Mouse (Mus musculus) hindbrain, embryonic 12.5 days (tissue): ENCODE results near the gene Cd70. TPM values are rescaled to one million over a fixed set of nuclear protein-coding genes. Genes with fewer than 3 reads are reported as not detected.
A peak's percentile ranks its signal among the peaks of the same experiment; 100 is the strongest.
"Not testable (repeated sequence)": the region's sequence is repeated elsewhere in the genome, so short reads cannot be mapped to it uniquely, and the experiment has no call there.

ENCODE experiments used
- ATAC-seq: fragments of 200-750 bp; cut with Nextera tagmentation; 2 replicates; pipeline ENCODE4 v1.8.0; 2017; ENCODE audit warnings: moderate TSS enrichment; ENCODE audit not compliant: low FRiP score
- H3K27ac ChIP-seq: fragments of 300-500 bp; sonication (generic); 2 replicates; pipeline ENCODE4 v1.5.1; 2016; ENCODE audit warnings: mild to moderate bottlenecking
- H3K27me3 ChIP-seq: fragments of 300-500 bp; sonication (generic); 2 replicates; pipeline ENCODE4 v1.6.1; 2016; ENCODE audit warnings: mild to moderate bottlenecking
- H3K36me3 ChIP-seq: fragments of 300-500 bp; sonication (generic); 2 replicates; pipeline ENCODE4 v1.6.1; 2016; ENCODE audit warnings: mild to moderate bottlenecking
- H3K4me1 ChIP-seq: fragments of 300-500 bp; sonication (generic); 2 replicates; pipeline ENCODE4 v1.6.1; 2016
- H3K4me2 ChIP-seq: fragments of 300-500 bp; sonication (generic); replicated peaks from 2 replicates; pipeline ENCODE4 v1.6.1; 2016; ENCODE audit warnings: mild to moderate bottlenecking
- H3K4me3 ChIP-seq: fragments of 300-500 bp; sonication (generic); 2 replicates; pipeline ENCODE4 v1.5.1; 2016; ENCODE audit warnings: mild to moderate bottlenecking
- H3K9ac ChIP-seq: fragments of 300-500 bp; sonication (generic); 2 replicates; pipeline ENCODE4 v1.6.1; 2016; ENCODE audit warnings: mild to moderate bottlenecking, moderate library complexity
- H3K9me3 ChIP-seq: fragments of 300-500 bp; sonication (generic); replicated peaks from 2 replicates; pipeline ENCODE4 v1.6.1; 2016; ENCODE audit warnings: mild to moderate bottlenecking
- WGBS: fragments of 180-500 bp; shearing (Covaris S2); methylation state at CpG from one replicate; pipeline ENCODE4 v1.1.7; 2016; 5-methylcytosine and 5-hydroxymethylcytosine counted together
- polyA plus RNA-seq: library from polyadenylated mRNA; unstranded; fragments of >200 nt; fragmentation: Nextera tagmentation; extraction: Ambion mirVana; gene quantifications from 2 replicates; pipeline ENCODE4 v1.2.1, GENCODE M21; 2016

The Cd70 gene
- polyA plus RNA-seq, 1 experiment from 2014 or later, result not detected

DNA sequence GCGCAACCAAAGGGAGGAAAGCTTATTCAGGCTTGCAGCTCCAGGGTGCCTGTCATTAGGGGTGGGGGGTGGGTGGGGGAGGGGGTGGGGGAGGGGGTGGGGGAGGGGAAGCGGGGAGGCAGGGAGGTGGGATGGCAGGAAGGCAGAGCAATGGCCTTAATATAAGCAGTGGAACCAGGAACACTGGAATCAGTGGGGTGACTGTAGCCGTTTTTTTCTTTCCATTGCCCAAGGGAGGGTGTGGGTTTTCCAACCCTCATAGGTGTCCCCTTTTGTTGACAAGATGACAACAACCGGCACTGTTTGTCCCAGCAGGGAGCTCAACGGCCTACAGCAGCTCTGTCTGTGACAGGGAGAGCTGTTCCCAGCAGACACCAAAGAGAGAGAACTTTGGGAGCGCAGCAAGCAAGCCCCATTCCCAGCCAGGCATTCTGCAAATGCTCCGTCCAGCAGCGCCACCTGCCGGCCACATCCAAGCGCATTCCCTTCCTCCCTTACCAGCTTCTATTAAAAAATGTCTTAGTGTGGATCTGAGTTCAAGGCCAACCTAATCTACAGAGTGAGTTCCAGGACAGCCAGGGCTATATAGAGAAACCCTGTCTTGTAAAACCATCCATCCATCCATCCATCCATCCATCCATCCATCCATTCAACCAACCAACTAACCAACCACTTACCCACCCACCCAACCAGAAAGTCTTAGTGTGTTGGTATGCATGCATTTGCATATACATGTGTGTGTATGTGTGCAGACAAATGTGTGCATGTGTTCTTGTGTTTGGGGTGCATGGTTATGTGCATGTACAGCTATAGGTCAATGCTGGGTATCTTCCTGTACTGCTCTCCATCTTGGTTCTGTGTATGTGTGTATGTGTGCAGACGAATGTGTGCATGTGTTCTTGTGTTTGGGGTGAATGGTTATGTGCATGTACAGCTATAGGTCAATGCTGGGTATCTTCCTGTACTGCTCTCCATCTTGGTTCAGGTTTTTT lies 17.5 kb upstream of the Cd70 start:
- H3K9ac ChIP-seq, result no peak overlapping the region
- H3K27me3 ChIP-seq, result peaks cover 3% of the 10 kb centered on the region; the same call in 1 of the 2 replicates
- H3K4me3 ChIP-seq, result no peak overlapping the region
- 10% methylated on average over 10 of the region's 11 CpGs for WGBS
- ATAC-seq, result peak; percentile 83
- no peaks in the 10 kb centered on the region for H3K36me3 ChIP-seq
- no peak overlapping the region for H3K27ac ChIP-seq
- H3K9me3 ChIP-seq, result no peaks in the 10 kb centered on the region
- peak overlapping the region; percentile 32 for H3K4me2 ChIP-seq
- H3K4me1 ChIP-seq, result no peaks in the 10 kb centered on the region

DNA sequence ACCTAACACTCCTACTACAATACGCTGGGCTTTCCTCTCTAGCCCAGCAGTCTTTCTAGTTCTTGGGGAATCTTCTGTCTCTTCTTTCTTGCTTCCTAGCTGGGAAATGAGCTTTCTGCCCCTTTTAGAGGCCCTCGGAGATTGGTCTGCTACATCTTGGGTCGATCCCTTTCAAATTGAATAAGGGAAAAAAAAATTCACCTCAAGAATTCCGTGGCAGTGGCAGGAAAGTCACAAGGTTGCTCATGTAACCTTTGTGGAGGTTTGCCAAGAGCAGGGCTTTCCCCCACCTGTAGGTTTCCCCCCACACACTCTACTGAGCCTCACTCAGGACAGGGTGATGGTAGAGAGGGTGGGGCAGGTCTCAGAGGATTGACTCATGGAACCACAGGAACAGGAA lies 4.2 kb upstream of the Cd70 start:
- no peaks in the 10 kb centered on the region for H3K36me3 ChIP-seq
- peaks cover 8% of the 10 kb centered on the region for H3K4me1 ChIP-seq
- H3K9ac ChIP-seq, result no peak overlapping the region
- peaks cover 23% of the 10 kb centered on the region for H3K27me3 ChIP-seq
- no peak overlapping the region for H3K4me3 ChIP-seq
- 87% methylated on average over 4 of the region's 4 CpGs for WGBS
- no peak overlapping the region for H3K4me2 ChIP-seq
- H3K9me3 ChIP-seq, result no peaks in the 10 kb centered on the region
- H3K27ac ChIP-seq, result no peak overlapping the region
- ATAC-seq, result no peak

DNA sequence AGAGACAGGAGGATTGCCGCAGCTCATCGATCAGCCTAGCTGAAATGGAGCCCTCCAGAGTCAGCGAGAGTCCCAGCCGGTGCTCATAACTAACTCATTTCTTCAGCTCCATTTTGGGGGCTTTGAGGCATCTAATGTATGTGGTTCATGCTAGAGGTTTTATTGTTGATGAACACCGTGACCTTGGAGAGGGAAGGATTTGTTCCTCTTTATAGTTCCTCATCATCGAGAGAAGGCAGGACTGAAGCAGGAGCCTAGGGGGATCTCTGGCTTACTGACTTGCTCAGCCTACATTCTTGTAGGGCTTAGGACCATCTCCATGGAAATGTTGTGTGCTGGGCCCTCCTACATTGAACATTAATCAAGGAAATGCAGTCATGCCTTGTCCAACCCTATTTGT lies 3.4 kb upstream of the Cd70 start:
- no peak overlapping the region for H3K4me3 ChIP-seq
- WGBS, result 78% methylated on average over 6 of the region's 6 CpGs

DNA sequence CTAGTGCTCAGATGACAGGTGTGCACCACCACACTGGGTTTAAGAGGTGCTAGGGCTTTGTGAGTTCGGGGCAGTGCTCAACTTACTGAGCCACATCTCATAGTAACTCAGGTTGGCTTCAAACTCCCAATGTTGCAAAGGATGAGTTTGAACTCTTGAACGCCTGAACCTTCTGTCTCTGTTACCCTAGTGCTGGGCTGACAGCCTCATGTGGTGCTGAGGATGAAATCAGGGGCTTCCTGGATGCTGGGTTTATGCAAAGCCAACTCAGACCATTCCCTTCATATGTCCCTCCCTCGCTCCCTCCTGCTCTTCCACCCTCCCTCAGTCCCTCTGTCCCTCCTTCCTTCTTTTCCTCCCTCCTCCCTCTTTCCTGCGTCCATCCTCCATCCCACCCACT lies 1.2 kb downstream of the Cd70 start:
- Histone ChIP-seq H3K4me3 (no peak overlapping the region), H3K9ac (no peak overlapping the region), H3K36me3 (no peaks in the 10 kb centered on the region), H3K27me3 (peaks cover 46% of the 10 kb centered on the region), H3K27ac (no peak overlapping the region), H3K4me1 (peaks cover 9% of the 10 kb centered on the region), H3K9me3 (no peaks in the 10 kb centered on the region), H3K4me2 (no peak overlapping the region)
- ATAC-seq, result no peak
- WGBS, result 68% methylated on average over 4 of the region's 4 CpGs

More for the DNA sequence above, 3.4 kb upstream of the Cd70 start:
- H3K36me3 ChIP-seq, result no peaks in the 10 kb centered on the region
- H3K9me3 ChIP-seq, result no peaks in the 10 kb centered on the region
- ATAC-seq, result no peak
- H3K4me1 ChIP-seq, result peaks cover 9% of the 10 kb centered on the region
- H3K9ac ChIP-seq, result no peak overlapping the region
- H3K27ac ChIP-seq, result no peak overlapping the region
- H3K4me2 ChIP-seq, result no peak overlapping the region
- peaks cover 31% of the 10 kb centered on the region for H3K27me3 ChIP-seq

DNA sequence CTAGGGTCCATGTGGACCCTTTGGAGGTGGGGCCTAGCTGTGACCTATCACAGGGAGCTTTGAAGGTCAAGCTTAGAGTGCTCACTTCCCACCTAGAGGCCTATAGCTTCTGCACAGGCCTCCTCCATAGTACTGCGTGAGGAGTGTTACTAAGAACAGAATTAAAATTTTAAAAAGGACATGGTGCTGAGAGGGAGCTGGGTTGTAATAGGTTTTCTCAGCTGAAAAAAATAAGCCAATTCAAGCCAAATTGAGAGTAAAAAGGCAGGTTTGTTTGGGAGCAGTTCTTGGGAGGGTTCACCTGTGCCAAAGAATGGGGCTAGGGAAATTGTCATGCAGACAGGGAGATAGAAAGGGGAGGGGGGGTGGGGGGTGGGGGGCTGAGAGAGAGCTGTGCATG lies 4.5 kb downstream of the Cd70 start:
- H3K4me1 ChIP-seq, result peaks cover 9% of the 10 kb centered on the region
- no peaks in the 10 kb centered on the region for H3K9me3 ChIP-seq
- H3K4me2 ChIP-seq, result no peak overlapping the region
- peaks cover 36% of the 10 kb centered on the region for H3K27me3 ChIP-seq
- no peaks in the 10 kb centered on the region for H3K36me3 ChIP-seq
- no peak overlapping the region for H3K4me3 ChIP-seq
- WGBS, result 85% methylated on average over 1 of the region's 1 CpGs
- H3K9ac ChIP-seq, result no peak overlapping the region
- H3K27ac ChIP-seq, result no peak overlapping the region
- ATAC-seq, result no peak

DNA sequence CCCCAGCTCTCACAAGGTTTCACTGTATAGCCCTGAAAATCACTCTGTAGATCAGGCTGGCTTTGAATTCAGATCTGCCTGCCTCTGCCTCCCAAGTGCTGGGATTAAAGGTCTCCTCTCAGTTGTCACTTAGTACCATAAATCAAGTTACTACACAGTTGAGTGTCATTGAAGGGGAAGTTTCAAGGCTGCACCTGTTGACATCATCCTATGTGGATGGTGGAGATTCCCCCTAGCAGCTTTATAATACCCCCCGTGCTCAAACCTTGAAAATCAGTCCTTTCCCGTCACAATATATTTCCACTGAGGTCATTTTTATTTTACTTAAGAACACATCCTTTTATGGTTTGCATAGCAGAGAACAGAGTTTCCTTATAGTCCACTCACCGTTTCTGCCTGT lies 5.9 kb downstream of the Cd70 start:
- 84% methylated on average over 3 of the region's 3 CpGs for WGBS
- H3K4me1 ChIP-seq, result peaks cover under 1% of the 10 kb centered on the region; the same call in 1 of the 2 replicates
- no peak overlapping the region for H3K27ac ChIP-seq
- H3K4me2 ChIP-seq, result no peak overlapping the region
- H3K27me3 ChIP-seq, result peaks cover 24% of the 10 kb centered on the region
- ATAC-seq, result no peak
- no peaks in the 10 kb centered on the region for H3K36me3 ChIP-seq
- H3K9me3 ChIP-seq, result no peaks in the 10 kb centered on the region
- H3K9ac ChIP-seq, result no peak overlapping the region
- no peak overlapping the region for H3K4me3 ChIP-seq

DNA sequence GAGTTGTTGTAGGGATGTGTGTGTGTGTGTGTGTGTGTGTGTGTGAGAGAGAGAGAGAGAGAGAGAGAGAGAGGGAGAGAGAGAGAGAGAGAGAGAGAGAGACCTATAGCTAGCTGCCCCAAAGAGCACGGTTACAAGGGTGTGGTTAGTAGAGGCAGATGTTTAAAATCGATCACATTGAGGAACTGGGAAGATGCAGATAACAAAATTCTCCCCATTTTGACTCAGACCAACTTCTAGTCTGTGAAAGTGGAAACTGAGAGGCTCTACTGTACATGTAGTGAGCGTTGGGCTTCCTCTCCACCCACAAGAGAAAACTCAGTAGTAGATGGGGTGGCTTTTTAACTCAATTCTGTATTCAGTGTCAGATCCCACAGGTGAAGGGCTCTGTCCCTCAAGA lies 9.9 kb downstream of the Cd70 start:
- 0 out of 2 replicates have a peak, but pooled peaks cover 3% of the 10 kb centered on the region for H3K27me3 ChIP-seq

DNA sequence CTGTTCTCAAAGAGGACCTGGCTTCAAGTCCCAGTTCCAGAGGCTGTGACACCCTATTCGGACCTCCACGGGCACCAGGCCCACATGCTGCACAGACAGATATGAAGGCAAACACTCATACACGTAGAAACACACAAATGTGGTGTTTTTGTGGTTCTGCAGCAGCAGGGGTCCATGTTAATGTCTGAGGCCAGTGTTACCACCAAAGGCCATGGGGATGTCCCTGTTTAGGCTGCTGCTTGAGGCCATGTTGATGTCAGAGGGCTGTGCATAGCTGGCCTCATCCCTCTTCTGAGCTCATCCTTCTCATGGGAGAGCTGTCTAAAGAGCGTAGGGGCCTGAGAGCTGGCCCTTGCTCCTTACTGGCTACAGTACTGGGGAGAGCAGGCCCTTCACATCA lies 10.9 kb downstream of the Cd70 start:
- H3K27me3 ChIP-seq, result 0 out of 2 replicates have a peak, but pooled peaks cover 6% of the 10 kb centered on the region
- no peak overlapping the region for H3K9ac ChIP-seq
- no peak overlapping the region for H3K4me3 ChIP-seq
- H3K4me2 ChIP-seq, result no peak overlapping the region
- no peak for ATAC-seq
- 86% methylated on average over 4 of the region's 4 CpGs for WGBS
- H3K36me3 ChIP-seq, result no peaks in the 10 kb centered on the region
- no peaks in the 10 kb centered on the region for H3K9me3 ChIP-seq
- H3K27ac ChIP-seq, result no peak overlapping the region
- H3K4me1 ChIP-seq, result no peaks in the 10 kb centered on the region

More for the DNA sequence above, 9.9 kb downstream of the Cd70 start:
- no peaks in the 10 kb centered on the region for H3K36me3 ChIP-seq
- H3K9ac ChIP-seq, result no peak overlapping the region
- H3K27ac ChIP-seq, result no peak overlapping the region
- no peak overlapping the region for H3K4me3 ChIP-seq
- no peak for ATAC-seq
- H3K4me1 ChIP-seq, result no peaks in the 10 kb centered on the region
- no peaks in the 10 kb centered on the region for H3K9me3 ChIP-seq
- no peak overlapping the region for H3K4me2 ChIP-seq
- 86% methylated on average over 3 of the region's 3 CpGs for WGBS

DNA sequence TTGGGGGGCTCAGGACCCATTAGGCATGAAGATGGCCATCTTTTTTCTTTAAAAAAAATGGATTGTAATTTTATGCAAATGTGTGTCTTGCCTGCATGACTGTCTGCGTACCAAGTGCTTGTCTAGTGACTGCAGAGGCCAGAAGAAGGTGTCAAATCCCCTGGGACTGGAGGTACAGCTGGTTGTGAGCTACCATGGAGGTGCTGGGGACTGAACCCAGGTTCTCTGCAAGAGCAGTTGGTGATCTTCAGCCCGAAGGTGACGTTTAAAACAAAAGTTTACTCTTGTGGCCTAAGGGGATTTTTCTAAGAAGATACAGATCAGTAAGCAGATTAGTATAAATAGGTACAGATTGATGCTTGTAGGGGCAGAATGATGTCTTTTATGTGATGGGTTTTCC lies 13.9 kb downstream of the Cd70 start:
- H3K4me1 ChIP-seq, result no peaks in the 10 kb centered on the region
- no peaks in the 10 kb centered on the region for H3K36me3 ChIP-seq
- no peak overlapping the region for H3K9ac ChIP-seq
- ATAC-seq, result no peak
- H3K9me3 ChIP-seq, result no peaks in the 10 kb centered on the region
- 0 out of 2 replicates have a peak, but pooled peaks cover 6% of the 10 kb centered on the region for H3K27me3 ChIP-seq
- H3K4me2 ChIP-seq, result no peak overlapping the region
- WGBS, result 77% methylated on average over 3 of the region's 3 CpGs
- H3K4me3 ChIP-seq, result no peak overlapping the region
- no peak overlapping the region for H3K27ac ChIP-seq

DNA sequence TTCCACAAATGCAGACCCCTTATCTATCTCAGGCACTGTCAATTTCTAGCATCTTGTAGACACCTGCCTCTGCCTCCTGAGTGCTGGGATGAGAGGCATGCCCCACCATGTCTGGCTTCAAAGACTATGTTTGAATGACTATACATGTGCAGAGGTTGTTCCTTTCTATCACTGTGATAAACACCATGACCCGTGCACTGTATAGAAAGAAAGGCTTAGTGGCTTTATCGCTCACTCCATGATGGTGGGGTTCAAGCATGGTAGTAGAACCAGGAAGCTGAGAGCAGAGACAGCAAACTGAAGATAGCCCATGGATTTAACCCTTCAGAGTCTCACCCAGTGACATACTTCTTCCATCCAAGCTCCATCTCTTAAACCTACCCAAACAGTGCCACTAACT lies 14.9 kb downstream of the Cd70 start:
- ATAC-seq, result no peak
- WGBS, result 82% methylated on average over 2 of the region's 2 CpGs
- H3K27me3 ChIP-seq, result 0 out of 2 replicates have a peak, but pooled peaks cover 6% of the 10 kb centered on the region

DNA sequence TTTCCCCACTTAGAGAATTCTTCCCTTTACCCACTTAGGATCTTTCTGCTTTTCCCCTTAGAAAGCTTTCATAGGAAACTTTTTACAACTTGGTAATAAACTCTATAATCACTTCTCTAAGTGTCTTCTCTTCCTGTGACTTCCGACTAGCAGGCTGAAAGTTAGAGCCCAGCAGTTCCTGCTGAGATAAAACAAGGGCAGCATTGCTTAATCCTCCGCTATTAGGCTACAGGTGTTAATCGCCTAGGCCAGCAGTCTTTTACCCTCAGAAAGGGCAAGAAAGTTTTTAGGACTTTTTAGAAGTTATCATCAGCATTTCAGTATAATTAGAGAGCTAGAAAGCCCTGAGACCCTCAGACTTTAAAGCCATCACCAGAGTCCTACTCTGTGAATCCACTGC lies 15.6 kb downstream of the Cd70 start:
- H3K9me3 ChIP-seq, H3K9ac ChIP-seq, H3K4me1 ChIP-seq, H3K4me3 ChIP-seq, H3K27ac ChIP-seq, ATAC-seq, H3K4me2 ChIP-seq, H3K27me3 ChIP-seq, H3K36me3 ChIP-seq: not testable (repeated sequence)
- WGBS, result 25% methylated on average over 3 of the region's 3 CpGs

More for the DNA sequence above, 14.9 kb downstream of the Cd70 start:
- no peaks in the 10 kb centered on the region for H3K4me1 ChIP-seq
- no peak overlapping the region for H3K4me2 ChIP-seq
- H3K27ac ChIP-seq, result no peak overlapping the region
- H3K4me3 ChIP-seq, result no peak overlapping the region
- H3K9me3 ChIP-seq, result no peaks in the 10 kb centered on the region
- no peaks in the 10 kb centered on the region for H3K36me3 ChIP-seq
- no peak overlapping the region for H3K9ac ChIP-seq

DNA sequence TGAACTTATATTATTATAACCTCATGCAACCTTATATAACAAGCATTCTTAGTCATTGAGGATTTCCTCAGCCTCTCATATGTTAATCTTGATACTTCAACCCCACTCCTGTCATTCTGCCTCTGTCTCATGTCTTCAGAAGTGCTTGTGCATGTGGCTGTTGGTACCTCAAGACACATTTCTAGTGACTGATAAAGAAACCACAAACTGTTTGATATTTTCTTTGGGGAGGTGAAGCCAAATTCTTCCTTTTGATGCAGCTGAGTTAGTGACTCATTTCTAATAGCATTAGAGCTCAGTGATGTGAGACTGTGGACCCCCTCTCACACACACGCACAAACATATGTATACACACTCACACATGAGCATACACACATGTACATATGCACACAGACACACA lies 17.8 kb downstream of the Cd70 start:
- 0 out of 2 replicates have a peak, but pooled peaks cover 4% of the 10 kb centered on the region for H3K27me3 ChIP-seq
- no peaks in the 10 kb centered on the region for H3K9me3 ChIP-seq
- no peak for ATAC-seq
- no peak overlapping the region for H3K9ac ChIP-seq
- H3K27ac ChIP-seq, result no peak overlapping the region
- H3K4me3 ChIP-seq, result no peak overlapping the region
- no peaks in the 10 kb centered on the region for H3K36me3 ChIP-seq
- WGBS, result 93% methylated on average over 1 of the region's 1 CpGs
- H3K4me2 ChIP-seq, result no peak overlapping the region
- H3K4me1 ChIP-seq, result no peaks in the 10 kb centered on the region
